Comparison of ENCODE assay signal across 1 mouse cellular context in the genomic region with DNA sequence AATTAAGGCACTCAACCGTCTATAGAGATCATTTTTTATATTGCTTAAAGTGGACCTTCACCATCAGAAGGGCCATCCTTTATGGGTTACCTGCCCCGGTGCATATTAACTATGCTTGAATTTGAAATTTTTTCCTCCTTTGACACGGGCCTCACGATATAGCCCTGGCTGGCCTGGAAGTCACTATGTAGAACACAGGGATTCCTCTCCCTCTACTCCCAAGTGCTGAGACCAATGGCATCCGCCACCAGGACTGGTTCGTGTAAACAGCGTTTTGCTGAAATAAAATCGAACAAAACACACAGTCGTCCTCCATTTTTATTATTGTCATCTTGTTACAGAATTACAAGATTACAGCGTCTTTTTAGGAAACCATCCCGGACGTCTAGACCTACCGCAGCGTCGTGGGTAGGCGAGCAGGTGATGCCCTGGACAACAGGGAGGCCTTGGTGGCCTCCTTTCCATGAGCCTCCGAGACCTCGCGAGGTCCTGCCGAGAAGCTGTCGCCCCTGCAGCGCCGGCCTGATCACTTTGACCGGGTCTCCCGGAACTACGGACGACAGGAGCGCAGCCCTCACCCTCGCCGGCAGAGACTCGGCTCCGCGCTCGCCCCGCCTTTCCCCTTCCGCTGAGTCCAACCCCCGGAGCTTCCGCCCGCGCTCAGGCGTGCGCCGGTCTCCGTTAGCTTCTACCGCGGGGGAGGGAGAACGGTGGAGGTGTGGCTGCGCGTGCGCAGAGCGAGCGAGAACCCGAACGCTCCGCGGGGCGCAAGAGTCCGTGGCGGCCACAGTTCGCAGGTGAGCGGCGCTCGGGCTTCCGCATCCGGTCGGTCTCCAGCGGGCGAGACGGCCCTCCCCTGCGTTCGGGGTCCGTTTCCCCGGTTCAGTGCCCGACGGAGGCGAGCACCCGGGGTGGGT.
A peak's percentile ranks its signal among the peaks of the same experiment; 100 is the strongest.
TF ChIP-seq lines count a peak whose summit lies in the region.

No protein-coding gene starts in this region.

TF ChIP-seq in C2C12, 6 proteins besides CTCF, POLR2A, EP300 and RAD21:
- TF ChIP-seq FOSL1 (IDR thresholded peaks at IDR 0.05; ENCODE audit: insufficient read depth, low read length, poor library complexity, severe bottlenecking) (no peak), MAX (IDR thresholded peaks at IDR 0.05) (peak; percentile 69)
TF ChIP-seq in C2C12: peak in this region for 1.
